Mouse (Mus musculus) CH12.LX (cell line): ENCODE measurements around the gene Cfc1. TPM values are rescaled to one million over a fixed set of nuclear protein-coding genes. Genes with fewer than 3 reads are reported as not detected.

Experiments
- DNase-seq: peaks from one replicate; pipeline ENCODE4 v3.0.0-alpha.2; 2013; ENCODE audit errors: extremely low read depth
- H3K27ac ChIP-seq: 2 replicates; pipeline ENCODE4 v1.5.1; 2012; ENCODE audit warnings: low read depth, mild to moderate bottlenecking, control low read depth, moderate library complexity; ENCODE audit not compliant: insufficient read depth
- H3K27me3 ChIP-seq: replicated peaks from 2 replicates; pipeline ENCODE3; 2012; ENCODE audit warnings: inconsistent platforms
- H3K36me3 ChIP-seq, 2 experiments: replicated peaks in 1 of 2; 2 replicates each; pipeline versions ENCODE3 to v1.6.1; 2012; ENCODE audit warnings: inconsistent platforms in 1 of 2, low read length in 1 of 2, mild to moderate bottlenecking in 1 of 2, mixed read lengths in 1 of 2, moderate library complexity in 1 of 2; ENCODE audit not compliant: control insufficient read depth in 1 of 2, insufficient read depth in 1 of 2
- H3K4me1 ChIP-seq, 2 experiments: 2 replicates each; pipeline ENCODE4 v1.6.1; 2012; ENCODE audit warnings: inconsistent platforms in 1 of 2, moderate library complexity in 1 of 2; ENCODE audit not compliant: insufficient read depth in 2 of 2, control insufficient read depth in 1 of 2
- H3K4me2 ChIP-seq: 2 replicates; pipeline ENCODE4 v1.6.1; 2012; ENCODE audit warnings: low read depth, mild to moderate bottlenecking, control low read depth; ENCODE audit not compliant: poor library complexity, insufficient read depth, severe bottlenecking
- H3K4me3 ChIP-seq, 3 experiments: fragments of 150-350 bp in 1 of 3; sonication (generic) in 1 of 3; replicated peaks in 1 of 3; 2 replicates each; pipeline versions ENCODE3 to v1.5.1; 2011 to 2012; ENCODE audit warnings: low read depth in 2 of 3, low read length in 2 of 3, mild to moderate bottlenecking in 2 of 3, moderate library complexity in 2 of 3, control low read depth in 1 of 3, improper control_type of control experiment in 1 of 3, inconsistent platforms in 1 of 3, mixed read lengths in 1 of 3; ENCODE audit not compliant: poor library complexity in 1 of 3
- H3K79me2 ChIP-seq: replicated peaks from 2 replicates; pipeline ENCODE4 v1.6.1; 2012; ENCODE audit warnings: mild to moderate bottlenecking, moderate library complexity; ENCODE audit not compliant: control insufficient read depth, poor library complexity, insufficient read depth, severe bottlenecking; ENCODE audit errors: extremely low read depth
- H3K9ac ChIP-seq: 2 replicates; pipeline ENCODE4 v1.6.1; 2012; ENCODE audit warnings: low read depth, mild to moderate bottlenecking, control low read depth, moderate library complexity; ENCODE audit not compliant: insufficient read depth
- H3K9me3 ChIP-seq: replicated peaks from 2 replicates; pipeline ENCODE3; 2012; ENCODE audit warnings: low read length, inconsistent platforms, mixed read lengths
- BHLHE40 ChIP-seq: IDR thresholded peaks from 2 replicates; pipeline ENCODE4 v1.6.1; 2011; ENCODE audit warnings: mild to moderate bottlenecking, low read depth, low read length, improper control_type of control experiment
- CHD2 ChIP-seq: IDR thresholded peaks from 2 replicates; pipeline ENCODE4 v1.6.1; 2011; ENCODE audit warnings: low read length, improper control_type of control experiment
- CTCF ChIP-seq, 2 experiments: IDR thresholded peaks in 1 of 2; conservative IDR thresholded peaks in 1 of 2; 2 replicates each; pipeline ENCODE4 v1.5.1; 2011 to 2012; ENCODE audit warnings: low read depth in 2 of 2, low read length in 2 of 2, improper control_type of control experiment in 1 of 2, inconsistent platforms in 1 of 2, mild to moderate bottlenecking in 1 of 2, moderate library complexity in 1 of 2
- E2F4 ChIP-seq: IDR thresholded peaks from 2 replicates; pipeline ENCODE4 v1.6.1; 2011; ENCODE audit warnings: low read depth, low read length, improper control_type of control experiment; ENCODE audit not compliant: insufficient replicate concordance
- ELF1 ChIP-seq: IDR thresholded peaks from 2 replicates; pipeline ENCODE4 v1.6.1; 2014; ENCODE audit warnings: low read depth, mild to moderate bottlenecking, inconsistent platforms, low read length, improper control_type of control experiment
- EP300 ChIP-seq: IDR thresholded peaks from 2 replicates; pipeline ENCODE4 v1.6.1; 2011; ENCODE audit warnings: low read length, improper control_type of control experiment
- ETS1 ChIP-seq: conservative IDR thresholded peaks from 2 replicates; pipeline ENCODE4 v1.6.1; 2012; ENCODE audit warnings: low read depth, mild to moderate bottlenecking, inconsistent platforms, low read length, improper control_type of control experiment, moderate library complexity
- IRF4 ChIP-seq: IDR thresholded peaks from 2 replicates; pipeline ENCODE4 v1.6.1; 2014; ENCODE audit warnings: low read depth, mild to moderate bottlenecking, inconsistent platforms, low read length, improper control_type of control experiment
- JUN ChIP-seq: IDR thresholded peaks from 2 replicates; pipeline ENCODE4 v1.6.1; 2011; ENCODE audit warnings: low read depth, mild to moderate bottlenecking, low read length, improper control_type of control experiment, moderate library complexity; ENCODE audit not compliant: insufficient read depth
- JUND ChIP-seq: conservative IDR thresholded peaks from 2 replicates; pipeline ENCODE4 v1.6.1; 2011; ENCODE audit warnings: low read depth, low read length, improper control_type of control experiment
- KAT2A ChIP-seq: IDR thresholded peaks from 2 replicates; pipeline ENCODE4 v1.6.1; 2012; ENCODE audit warnings: low read length, improper control_type of control experiment, inconsistent platforms; ENCODE audit not compliant: insufficient replicate concordance
- MAFK ChIP-seq: IDR thresholded peaks from 2 replicates; pipeline ENCODE4 v1.6.1; 2011; ENCODE audit warnings: low read length, improper control_type of control experiment; ENCODE audit not compliant: insufficient replicate concordance
- MAZ ChIP-seq: IDR thresholded peaks from 2 replicates; pipeline ENCODE4 v1.6.1; 2012; ENCODE audit warnings: low read depth, mild to moderate bottlenecking, inconsistent platforms, low read length, improper control_type of control experiment, moderate library complexity
- MEF2A ChIP-seq: IDR thresholded peaks from 2 replicates; pipeline ENCODE4 v1.6.1; 2014; ENCODE audit warnings: low read depth, mild to moderate bottlenecking, inconsistent platforms, low read length, improper control_type of control experiment, borderline replicate concordance
- MXI1 ChIP-seq: IDR thresholded peaks from 2 replicates; pipeline ENCODE4 v1.6.1; 2011; ENCODE audit warnings: mild to moderate bottlenecking, low read depth, low read length, improper control_type of control experiment
- MYC ChIP-seq: IDR thresholded peaks from 2 replicates; pipeline ENCODE4 v1.6.1; 2011; ENCODE audit warnings: low read depth, mild to moderate bottlenecking, improper control_type of control experiment, low read length
- SIN3A ChIP-seq: IDR thresholded peaks from 2 replicates; pipeline ENCODE4 v1.6.1; 2012; ENCODE audit warnings: low read length, improper control_type of control experiment, inconsistent platforms
- SMC3 ChIP-seq: IDR thresholded peaks from 2 replicates; pipeline ENCODE4 v1.6.1; 2011; ENCODE audit warnings: low read depth, low read length, improper control_type of control experiment
- TBP ChIP-seq: conservative IDR thresholded peaks from 2 replicates; pipeline ENCODE4 v1.6.1; 2011; ENCODE audit warnings: low read depth, low read length, improper control_type of control experiment
- TCF12 ChIP-seq: IDR thresholded peaks from 2 replicates; pipeline ENCODE4 v1.6.1; 2014; ENCODE audit warnings: low read depth, mild to moderate bottlenecking, inconsistent platforms, low read length, improper control_type of control experiment
- ZKSCAN1 ChIP-seq: IDR thresholded peaks from 2 replicates; pipeline ENCODE4 v1.6.1; 2012; ENCODE audit warnings: low read depth, inconsistent platforms, low read length, improper control_type of control experiment, borderline replicate concordance
- ZMIZ1 ChIP-seq: IDR thresholded peaks from 2 replicates; pipeline ENCODE4 v1.6.1; 2012; ENCODE audit warnings: low read depth, mild to moderate bottlenecking, inconsistent platforms, low read length, improper control_type of control experiment
- dilution Hi-C: fragments of 300-500 bp; cut with MboI; formaldehyde crosslinking; loops from 2 replicates; pipeline ENCODE4 v1.14.3; 2020; ENCODE audit warnings: low sequenced_read_pairs; ENCODE audit not compliant: extremely low pct_unique_long_range_greater_than_20kb, extremely low pct_ligation_motif_present
- in situ Hi-C: fragments of 300-500 bp; cut with MboI; formaldehyde crosslinking; loops from 3 replicates; pipeline ENCODE4 v1.14.3; 2019; ENCODE audit warnings: low sequenced_read_pairs, low pct_ligation_motif_present, low pct_unique_long_range_greater_than_20kb, mixed read lengths
- polyA plus RNA-seq: library from polyadenylated mRNA; unstranded; fragments of >175 nt; gene quantifications from 2 replicates; pipeline ENCODE4 v1.2.1, GENCODE M21; 2012; ENCODE audit warnings: low read depth; ENCODE audit not compliant: insufficient read length
- total RNA-seq, 2 experiments: library from RNA; depleted of rRNA; stranded (reverse); fragments of 300-350 nt in 1 of 2; fragments of >200 nt in 1 of 2; gene quantifications; 2 replicates each; pipeline ENCODE4 v1.2.3; 2012 to 2014

Gene Cfc1
- total and polyA plus RNA-seq, 3 experiments = not detected

DNA sequence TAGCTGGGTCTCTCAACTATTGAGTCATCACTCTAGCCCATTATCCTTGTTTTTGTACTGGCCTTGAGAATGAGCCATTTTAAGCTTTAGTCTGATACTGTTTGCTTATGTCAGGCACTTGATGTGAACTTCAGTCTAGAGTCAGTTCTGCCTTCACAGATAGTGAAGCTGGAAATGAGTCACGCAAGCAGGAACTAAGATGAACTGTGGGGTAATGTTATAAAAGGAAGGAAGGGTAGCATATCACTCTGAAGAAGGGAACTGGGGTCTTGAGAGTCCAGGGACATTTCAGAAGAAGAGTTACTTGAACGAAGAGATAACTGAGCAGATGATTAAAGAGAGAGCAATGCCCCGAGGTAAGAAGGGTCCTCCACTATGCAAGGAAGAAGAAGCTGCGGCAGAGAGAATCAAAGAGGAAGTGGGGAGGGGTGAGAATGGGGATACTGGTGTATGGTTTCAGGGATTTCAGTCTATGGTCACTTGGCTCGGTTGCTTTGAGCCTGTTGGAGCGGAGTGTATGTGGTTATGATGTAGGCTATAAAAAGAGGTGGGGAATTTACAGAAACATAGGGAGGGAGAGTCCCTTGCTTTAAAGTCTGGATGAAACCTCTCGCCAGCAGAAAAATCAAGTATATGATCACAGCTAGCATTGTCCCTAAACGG is 29.1 kb downstream of the Cfc1 start:
- H3K79me2 ChIP-seq = no peaks in the 10 kb centered on the region
- no peak overlapping the region for H3K4me3 ChIP-seq
- H3K4me1 ChIP-seq = peaks cover 3 to 19% of the 10 kb centered on the region in 2 experiments
- H3K36me3 ChIP-seq = no peaks in the 10 kb centered on the region
- in situ Hi-C loops = no loop called here
- H3K27ac ChIP-seq = peak overlapping the region; percentile 79
- dilution Hi-C loops = no loop called here
- H3K9me3 ChIP-seq = no peaks in the 10 kb centered on the region
- H3K27me3 ChIP-seq = no peaks in the 10 kb centered on the region
- TF ChIP-seq MEF2A (peak; percentile 85), JUND (peak; percentile 72; the same call in 1 of the 2 replicates), ETS1 (peak; percentile 55), TCF12 (0 out of 2 replicates have a peak, but pooled peaks have one; percentile 11), CTCF (conservative IDR thresholded peaks at IDR 0.05 in 1 of 2, IDR thresholded peaks at IDR 0.05 in 1 of 2; ENCODE audit: low read depth in 2 of 2, low read length in 2 of 2) (no peak), ELF1 (peak; percentile 53; the same call in 1 of the 2 replicates), SMC3 (no peak), BHLHE40 (0 out of 2 replicates have a peak, but pooled peaks have one; percentile 26), MAZ (no peak; the same call in 1 of the 2 replicates), JUN (no peak), EP300 (peak; percentile 68; the same call in 1 of the 2 replicates), ZKSCAN1 (no peak), CHD2 (peak; percentile 57; the same call in 1 of the 2 replicates), MAFK (0 out of 2 replicates have a peak, but pooled peaks have one; percentile 3), IRF4 (peak; percentile 71)
- H3K9ac ChIP-seq = peak overlapping the region; percentile 26; the same call in 1 of the 2 replicates
- peak; percentile 89 for DNase-seq
- H3K4me2 ChIP-seq = peak overlapping the region; percentile 84

DNA sequence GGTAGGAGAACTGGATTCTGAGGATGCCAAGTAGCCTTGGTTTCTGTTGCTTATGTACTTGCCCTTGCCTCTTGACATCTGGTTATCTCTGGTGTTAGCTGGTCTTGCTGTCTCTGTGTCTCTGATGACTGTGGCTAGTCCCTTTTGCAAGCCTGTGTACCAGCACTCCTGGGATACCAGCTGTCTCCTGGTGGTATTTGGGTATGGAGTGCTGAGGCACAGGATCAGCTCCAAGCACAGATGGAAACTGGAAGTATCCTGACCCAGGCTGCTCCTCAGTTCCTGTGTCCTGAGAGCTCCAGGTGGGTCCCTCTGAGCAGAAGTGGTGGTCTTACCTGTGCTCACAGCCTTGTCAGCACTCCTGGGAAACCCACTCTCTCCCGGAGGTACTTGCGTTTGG is 32.7 kb downstream of the Cfc1 start:
- no peak for DNase-seq
- dilution Hi-C loops (no loop called here), in situ Hi-C loops (no loop called here)
- no peak for TF ChIP-seq ZMIZ1
- TF ChIP-seq E2F4 = no peak
- no peak for TF ChIP-seq KAT2A
- no peak for TF ChIP-seq MXI1
- no peak for TF ChIP-seq ZKSCAN1
- no peak for TF ChIP-seq SIN3A
- TF ChIP-seq MYC = no peak
- no peak for TF ChIP-seq TBP
- Histone ChIP-seq H3K36me3 (no peaks in the 10 kb centered on the region), H3K4me2 (no peak overlapping the region), H3K27me3 (no peaks in the 10 kb centered on the region), H3K4me3 (no peak overlapping the region), H3K4me1 (peaks cover 4 to 16% of the 10 kb centered on the region in 2 experiments), H3K9me3 (no peaks in the 10 kb centered on the region), H3K27ac (no peak overlapping the region), H3K9ac (no peak overlapping the region), H3K79me2 (no peaks in the 10 kb centered on the region)
